Mouse (Mus musculus): ENCODE data around the gene Sfxn3. TPM values are rescaled to one million over a fixed set of nuclear protein-coding genes. Genes with fewer than 3 reads are reported as not detected.

The Sfxn3 gene
- polyA plus RNA-seq, 1 experiment = 43.4 TPM

DNA sequence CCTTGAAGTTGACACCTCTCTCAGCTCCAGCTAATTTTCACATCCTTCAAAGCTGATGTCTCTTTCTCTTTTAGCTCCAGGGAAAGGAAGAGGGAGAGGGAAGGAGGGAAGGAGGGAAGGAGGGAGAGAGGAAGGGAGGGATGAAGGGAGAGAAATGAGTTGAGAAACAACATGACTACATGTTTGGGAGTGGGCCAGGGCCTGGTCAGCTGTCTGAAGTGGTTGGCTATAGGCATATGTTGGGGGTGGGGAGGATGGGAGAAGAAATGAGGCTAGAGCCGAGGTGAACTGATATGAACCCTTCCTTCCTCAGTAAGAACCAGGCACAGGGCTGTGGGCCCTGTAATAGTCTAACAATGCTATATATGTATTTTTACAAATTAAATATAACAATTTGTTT, 58.3 kb downstream of the Sfxn3 start:
- Histone ChIP-seq H3K79me2 (ENCODE audit: control insufficient read depth, insufficient read depth) (no peaks in the 10 kb centered on the region), H3K27me3 (ENCODE audit: control insufficient read depth, insufficient read depth, insufficient read length) (peaks cover 47% of the 10 kb centered on the region), H3K36me3 (ENCODE audit: control insufficient read depth, insufficient read depth) (no peaks in the 10 kb centered on the region), H3K4me2 (ENCODE audit: low read depth) (no peak overlapping the region), H3ac (ENCODE audit: control insufficient read depth, insufficient read length) (no peak overlapping the region), H3K4me3 (no peak overlapping the region)
- TF ChIP-seq TCF3 (IDR thresholded peaks at IDR 0.05; ENCODE audit: insufficient read length, low read depth) (no peak), USF1 (IDR thresholded peaks at IDR 0.05; ENCODE audit: low read depth) (no peak), SRF (IDR thresholded peaks at IDR 0.05; ENCODE audit: control insufficient read depth, insufficient read length, low read depth) (no peak), POLR2A (IDR thresholded peaks at IDR 0.05; ENCODE audit: insufficient read length, low read depth) (no peak), POLR2AphosphoS2 (IDR thresholded peaks at IDR 0.05; ENCODE audit: insufficient read length, low read depth) (no peak), TCF12 (IDR thresholded peaks at IDR 0.05; ENCODE audit: insufficient read depth, poor library complexity, severe bottlenecking) (no peak), E2F4 (IDR thresholded peaks at IDR 0.05; ENCODE audit: insufficient read depth) (no peak), MYOD1 (IDR thresholded peaks at IDR 0.05; ENCODE audit: control insufficient read depth in 1 of 3, insufficient read length in 2 of 3, low read depth in 2 of 3) (no peak), MYOG (IDR thresholded peaks at IDR 0.05; ENCODE audit: control insufficient read depth in 1 of 3, insufficient read depth in 1 of 3, insufficient read length in 2 of 3, low read depth in 2 of 3) (no peak), CEBPB (IDR thresholded peaks at IDR 0.05; ENCODE audit: insufficient read depth, poor library complexity, severe bottlenecking) (no peak), MAX (IDR thresholded peaks at IDR 0.05; ENCODE audit: low read depth) (no peak), REST (IDR thresholded peaks at IDR 0.05; ENCODE audit: insufficient read depth, insufficient read length) (no peak)

Other genes with a start within 250 kb of the Sfxn3 start
- 6.6 TPM for gene Slf2, start 116.4 kb upstream of the Sfxn3 start, polyA plus RNA-seq (2012; fragmentation: generic; extraction: Trizol)
- 0.43 TPM for gene Sema4g, start 58.4 kb upstream of the Sfxn3 start, polyA plus RNA-seq (2012; fragmentation: generic; extraction: Trizol)
- gene Twnk, start 41.8 kb upstream of the Sfxn3 start, polyA plus RNA-seq (2012; fragmentation: generic; extraction: Trizol) = 13.5 TPM
- gene Mrpl43, start 41.1 kb upstream of the Sfxn3 start, polyA plus RNA-seq (2012; fragmentation: generic; extraction: Trizol) = 81.3 TPM
- 66.1 TPM for gene Lzts2, start 33.1 kb upstream of the Sfxn3 start, polyA plus RNA-seq (2012; fragmentation: generic; extraction: Trizol)
- 5.0 TPM for gene Pdzd7, start 1.8 kb upstream of the Sfxn3 start, polyA plus RNA-seq (2012; fragmentation: generic; extraction: Trizol)
- 1.4 TPM for gene Kazald1, start 27.7 kb downstream of the Sfxn3 start, polyA plus RNA-seq (2012; fragmentation: generic; extraction: Trizol)
- not detected for gene Tlx1, start 103.2 kb downstream of the Sfxn3 start, polyA plus RNA-seq (2012; fragmentation: generic; extraction: Trizol)
- gene Lbx1, start 188.3 kb downstream of the Sfxn3 start, polyA plus RNA-seq (2012; fragmentation: generic; extraction: Trizol) = 0.22 TPM